22 mouse cellular contexts compared by ENCODE assay signal in the genomic region with DNA sequence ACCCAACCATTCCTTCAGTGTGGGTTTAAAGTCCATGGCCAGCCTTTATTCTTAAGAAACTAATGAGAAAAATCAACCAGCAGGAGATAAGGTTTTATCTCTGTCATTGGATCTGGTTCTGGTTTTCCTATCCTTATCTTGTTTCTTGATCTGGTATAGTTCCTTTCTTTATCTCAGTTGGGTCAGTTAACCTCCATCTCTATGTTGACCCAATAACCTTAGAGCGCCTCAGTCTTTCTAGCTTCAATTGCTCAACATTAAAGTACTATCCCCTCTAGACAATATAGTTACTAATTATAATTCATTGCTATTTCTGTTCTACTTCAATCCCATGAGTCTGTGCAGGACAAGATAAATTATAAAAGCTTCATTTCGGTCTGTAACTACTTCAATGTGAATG. TPM values are rescaled to one million over a fixed set of nuclear protein-coding genes. Genes with fewer than 3 reads are reported as not detected.
DNase-seq lines count a peak whose midpoint lies in the region; ATAC-seq and TF ChIP-seq lines count a peak whose summit lies in the region.
"Had no signal": no experiment of that assay in that cellular context is flagged by ENCODE, and none has a peak within 500 bp of the region (broad histone marks: within the 10 kb centered on the region; RNA-seq: fewer than 3 reads in every experiment).

No protein-coding gene starts in this region.

- H3K27ac ChIP-seq in intestine, embryonic 15.5 days: no peak overlapping the region
- H3K27ac ChIP-seq in intestine, postnatal 0 days (ENCODE audit: low read depth, low read length): no peak overlapping the region
- H3K27ac ChIP-seq in left cerebral cortex, adult 2 months: no peak overlapping the region
- H3K27ac ChIP-seq: embryonic facial prominence, embryonic 10.5 days; embryonic facial prominence, embryonic 12.5 days; forebrain, embryonic 13.5 days; forebrain, embryonic 15.5 days had no signal

- no peaks in the 10 kb centered on the region for H3K27me3 ChIP-seq in intestine, embryonic 15.5 days (replicated peaks)
- H3K27me3 ChIP-seq in intestine, postnatal 0 days (replicated peaks; ENCODE audit: control insufficient read depth, insufficient read depth, low read length): no peaks in the 10 kb centered on the region
- H3K27me3 ChIP-seq: embryonic facial prominence, embryonic 12.5 days; forebrain, embryonic 13.5 days; forebrain, embryonic 15.5 days had no signal

- intact Hi-C loops in left cerebral cortex, adult 2 months (cut with DNase I): no loop called here

- H3K4me1 ChIP-seq in intestine, embryonic 15.5 days (replicated peaks): no peaks in the 10 kb centered on the region
- no peaks in the 10 kb centered on the region for H3K4me1 ChIP-seq in intestine, postnatal 0 days (replicated peaks; ENCODE audit: control insufficient read depth, insufficient read depth, low read length)
- H3K4me1 ChIP-seq: embryonic facial prominence, embryonic 10.5 days; embryonic facial prominence, embryonic 12.5 days; forebrain, embryonic 15.5 days had no signal

- H3K4me2 ChIP-seq in intestine, embryonic 15.5 days (replicated peaks): no peak overlapping the region
- no peak overlapping the region for H3K4me2 ChIP-seq in intestine, postnatal 0 days (replicated peaks; ENCODE audit: low read depth)
- H3K4me2 ChIP-seq: embryonic facial prominence, embryonic 12.5 days; forebrain, embryonic 13.5 days; forebrain, embryonic 15.5 days had no signal

- no peak overlapping the region for H3K4me3 ChIP-seq in intestine, embryonic 15.5 days (replicated peaks)
- no peak overlapping the region for H3K4me3 ChIP-seq in intestine, postnatal 0 days (ENCODE audit: low read depth, low read length)
- H3K4me3 ChIP-seq in left cerebral cortex, adult 2 months: no peak overlapping the region
- H3K4me3 ChIP-seq: embryonic facial prominence, embryonic 10.5 days; embryonic facial prominence, embryonic 12.5 days; forebrain, embryonic 13.5 days; forebrain, embryonic 15.5 days had no signal

- no peak for TF ChIP-seq CTCF in intestine, postnatal 0 days (IDR thresholded peaks at IDR 0.05; ENCODE audit: low read depth)
- no peak for TF ChIP-seq CTCF in left cerebral cortex, adult 2 months (IDR thresholded peaks at IDR 0.05)

- ATAC-seq in intestine, embryonic 15.5 days: 0 out of 2 replicates have a peak, but pooled peaks have one; percentile 20
- no peak for ATAC-seq in intestine, postnatal 0 days
- peak; percentile 30; the same call in 1 of the 2 replicates for ATAC-seq in granulocyte monocyte progenitor cell, adult 5-6 weeks (replicated peaks; ENCODE audit: poor library complexity, severe bottlenecking)
- ATAC-seq in megakaryocyte, adult 5-6 weeks (ENCODE audit: poor library complexity, severe bottlenecking): 0 out of 2 replicates have a peak, but pooled peaks have one; percentile 38
- ATAC-seq: activated CD4-positive, CD25-positive, alpha-beta regulatory T cell, adult 4 months; forebrain, embryonic 13.5 days; forebrain, embryonic 15.5 days; Patski had no signal

- H3K36me3 ChIP-seq in intestine, embryonic 15.5 days: no peaks in the 10 kb centered on the region
- H3K36me3 ChIP-seq in intestine, postnatal 0 days (ENCODE audit: control insufficient read depth, insufficient read depth): no peaks in the 10 kb centered on the region
- H3K36me3 ChIP-seq: embryonic facial prominence, embryonic 10.5 days; embryonic facial prominence, embryonic 12.5 days; forebrain, embryonic 15.5 days had no signal

- 70% methylated on average over 2 of the region's 2 CpGs for WGBS in intestine, embryonic 15.5 days
- WGBS in intestine, postnatal 0 days: 66% methylated on average over 2 of the region's 2 CpGs

- DNase-seq in kidney, adult 9 months: peak; percentile 21
- DNase-seq in kidney, adult 18-20 months: no peak
- no peak for DNase-seq in gastrocnemius, postnatal 4 days (ENCODE audit: low spot score in 2 of 2)
- DNase-seq in left cerebral cortex, adult 2 months (ENCODE audit: extremely low spot score in 1 of 2, low spot score in 2 of 2): no peak
- DNase-seq: adrenal gland, adult 8-10 months; adrenal gland, postnatal 14 days; adrenal gland, postnatal 36 days; cerebellum, adult 11-12 months; cerebellum, adult 2 months; cerebellum, adult 9-10 months; cerebellum, postnatal 10 days; cerebellum, postnatal 25 days had no signal

- no peaks in the 10 kb centered on the region for H3K9me3 ChIP-seq in intestine, embryonic 15.5 days
- no peaks in the 10 kb centered on the region for H3K9me3 ChIP-seq in intestine, postnatal 0 days (ENCODE audit: control insufficient read depth)
- H3K9me3 ChIP-seq: embryonic facial prominence, embryonic 10.5 days; embryonic facial prominence, embryonic 12.5 days; forebrain, embryonic 13.5 days; forebrain, embryonic 15.5 days had no signal

- no peak overlapping the region for H3K9ac ChIP-seq in intestine, embryonic 15.5 days
- no peak overlapping the region for H3K9ac ChIP-seq in intestine, postnatal 0 days (ENCODE audit: low read depth, low read length)
- H3K9ac ChIP-seq: embryonic facial prominence, embryonic 12.5 days; forebrain, embryonic 13.5 days; forebrain, embryonic 15.5 days had no signal

RNA-seq across cellular contexts. Expression of gene Rpl36a-ps1, which starts 56.7 kb away (rescaled TPM):
- polyA plus RNA-seq in intestine, embryonic 15.5 days (2015; fragmentation: Nextera tagmentation; extraction: Ambion mirVana): 0.96 and 1.6 TPM in 2 replicates
- polyA plus RNA-seq in intestine, postnatal 0 days (2015; fragmentation: Nextera tagmentation; extraction: Ambion mirVana): 3.4 and 4.4 TPM in 2 replicates
- total RNA-seq in granulocyte monocyte progenitor cell, adult 5-6 weeks (2014; fragmentation: Nextera tagmentation): 34.7 and 59.2 TPM in 2 replicates
- 14.6 and 20.7 TPM in 2 replicates for total RNA-seq in granulocyte monocyte progenitor cell, adult 5-6 weeks (2017)
- total RNA-seq in megakaryocyte, adult 5-6 weeks (2015): 12.9 and 18.5 TPM in 2 replicates
- total RNA-seq in megakaryocyte, adult 5-6 weeks (2017): 5.9 and 8.3 TPM in 2 replicates
- 10 to 100 TPM in 1 of 2 experiments, 1 to 10 TPM in 1; 7.1 to 11.2 TPM for total RNA-seq in gastrocnemius, postnatal 4 days (2021)
- total RNA-seq in left cerebral cortex, adult 2 months (2021): 1 to 10 TPM in 1 of 2 experiments, not detected in 1; 3.2 TPM
- polyA plus RNA-seq: embryonic facial prominence, embryonic 10.5 days had no signal
